In the genomic region with DNA sequence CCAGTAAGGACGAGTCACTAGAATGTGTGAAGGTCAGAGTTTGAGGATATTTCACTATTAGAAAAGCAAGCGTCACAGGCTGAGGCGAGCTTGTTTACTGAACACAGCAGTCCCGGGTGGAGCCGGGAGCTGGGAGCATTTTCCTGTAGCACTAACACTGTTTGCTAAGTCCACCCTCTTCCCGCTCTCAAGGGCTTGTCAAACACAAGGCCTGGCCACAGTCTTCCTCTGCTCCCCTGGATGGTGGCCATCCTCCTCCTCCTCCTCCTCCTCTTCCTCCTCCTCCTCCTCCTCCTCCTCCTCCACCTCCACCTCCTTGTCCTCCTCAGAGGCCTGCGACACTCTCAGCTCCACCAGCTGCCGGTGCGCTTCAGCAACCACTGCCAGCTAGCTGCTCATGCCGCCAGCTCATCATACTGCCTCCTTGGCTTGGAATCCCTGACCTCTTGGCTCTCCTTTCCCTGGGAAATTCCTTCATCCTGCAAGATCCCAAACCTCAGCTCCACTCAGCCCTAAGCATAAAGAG, we compare ENCODE assay signal across 8 mouse cellular contexts. TPM values are rescaled to one million over a fixed set of nuclear protein-coding genes. Genes with fewer than 3 reads are reported as not detected.
A peak's percentile ranks its signal among the peaks of the same experiment; 100 is the strongest.
DNase-seq lines count a peak whose midpoint lies in the region; ATAC-seq and TF ChIP-seq lines count a peak whose summit lies in the region.

No protein-coding gene starts in this region.

- H3K4me1 ChIP-seq in megakaryocyte, embryonic 14.5 days, result peaks cover 54% of the 10 kb centered on the region
- H3K4me1 ChIP-seq in brown adipose tissue, adult 24 weeks (ENCODE audit: control insufficient read depth, insufficient read depth, insufficient read length, low read length), result peaks cover 16% of the 10 kb centered on the region
- peaks cover 24% of the 10 kb centered on the region for H3K4me1 ChIP-seq in heart, embryonic 13.5 days

- H3K4me2 ChIP-seq in heart, embryonic 13.5 days, result peak overlapping the region; percentile 49
- peak overlapping the region; percentile 42 for H3K4me2 ChIP-seq in myocyte (ENCODE audit: low read depth)

- WGBS in heart, embryonic 13.5 days, result 20% methylated on average over 7 of the region's 10 CpGs

- H3K36me3 ChIP-seq in megakaryocyte, embryonic 14.5 days (replicated peaks; ENCODE audit: low read length), result peaks cover 42% of the 10 kb centered on the region
- H3K36me3 ChIP-seq in heart, embryonic 13.5 days, result no peaks in the 10 kb centered on the region
- no peaks in the 10 kb centered on the region for H3K36me3 ChIP-seq in myocyte (ENCODE audit: control insufficient read depth, insufficient read depth)

- no peak for TF ChIP-seq POLR2A in myocyte (IDR thresholded peaks at IDR 0.05; ENCODE audit: insufficient read length, low read depth)

- H3K4me3 ChIP-seq in megakaryocyte, embryonic 14.5 days (replicated peaks), result peak overlapping the region; percentile 67
- H3K4me3 ChIP-seq in brown adipose tissue, adult 24 weeks (ENCODE audit: insufficient read depth, low read depth, low read length), result peak overlapping the region; percentile 44
- no peak overlapping the region for H3K4me3 ChIP-seq in heart, embryonic 13.5 days
- H3K4me3 ChIP-seq in myocyte, result no peak overlapping the region

- no peaks in the 10 kb centered on the region for H3K9me3 ChIP-seq in megakaryocyte, embryonic 14.5 days
- no peaks in the 10 kb centered on the region for H3K9me3 ChIP-seq in heart, embryonic 13.5 days

- peak overlapping the region; percentile 97 for H3K27ac ChIP-seq in brown adipose tissue, adult 24 weeks (replicated peaks; ENCODE audit: low read depth, low read length)
- H3K27ac ChIP-seq in heart, embryonic 13.5 days (replicated peaks), result peak overlapping the region; percentile 80

- H3K9ac ChIP-seq in heart, embryonic 13.5 days, result peak overlapping the region; percentile 12

- H3K79me2 ChIP-seq in myocyte (ENCODE audit: control insufficient read depth, insufficient read depth), result no peaks in the 10 kb centered on the region

- peak; percentile 54 for DNase-seq in kidney, postnatal 14 days
- DNase-seq in cerebellum, postnatal 4 days (ENCODE audit: low spot score in 2 of 2), result no peak
- no peak for DNase-seq in layer of hippocampus, adult 11-12 months (ENCODE audit: low spot score)

- no peak for ATAC-seq in megakaryocyte, adult 5-6 weeks (ENCODE audit: poor library complexity, severe bottlenecking)
- ATAC-seq in heart, embryonic 13.5 days (ENCODE audit: extremely low read depth, insufficient number of reproducible peaks, low FRiP score, low TSS enrichment), result no peak

- no peak overlapping the region for H3ac ChIP-seq in myocyte (ENCODE audit: control insufficient read depth, insufficient read length)

- H3K27me3 ChIP-seq in megakaryocyte, embryonic 14.5 days (replicated peaks), result no peaks in the 10 kb centered on the region
- H3K27me3 ChIP-seq in heart, embryonic 13.5 days (replicated peaks), result no peaks in the 10 kb centered on the region
- H3K27me3 ChIP-seq in myocyte (ENCODE audit: control insufficient read depth, insufficient read depth, insufficient read length), result no peaks in the 10 kb centered on the region

TF ChIP-seq in myocyte, 11 proteins besides CTCF, POLR2A, EP300 and RAD21:
- peak in 2 of 3 experiments; percentile 43 to 49 for TF ChIP-seq MYOD1 (IDR thresholded peaks at IDR 0.05; ENCODE audit: control insufficient read depth in 1 of 3, insufficient read length in 2 of 3, low read depth in 2 of 3)
- TF ChIP-seq REST (IDR thresholded peaks at IDR 0.05; ENCODE audit: insufficient read depth, insufficient read length), result no peak
- no peak for TF ChIP-seq CEBPB (IDR thresholded peaks at IDR 0.05; ENCODE audit: insufficient read depth, poor library complexity, severe bottlenecking)

RNA-seq across cellular contexts. Expression of a gene that starts 37.0 kb away (rescaled TPM):
- 86.7 and 160 TPM in 2 replicates for polyA plus RNA-seq in megakaryocyte, embryonic 14.5 days (2012; ENCODE audit: insufficient read depth, low replicate concordance)
- total RNA-seq in megakaryocyte, adult 5-6 weeks (2015), result 275 and 280 TPM in 2 replicates
- total RNA-seq in megakaryocyte, adult 5-6 weeks (2017), result 213 and 290 TPM in 2 replicates
- polyA plus RNA-seq in brown adipose tissue, adult 24 weeks (2012; ENCODE audit: insufficient read depth, insufficient read length, missing spikeins), result 78.8 and 119 TPM in 2 replicates
- 101 and 107 TPM in 2 replicates for polyA plus RNA-seq in heart, embryonic 13.5 days (2015; fragmentation: Nextera tagmentation; extraction: Ambion mirVana)
- polyA plus RNA-seq in myocyte (2012; fragmentation: generic; extraction: Trizol), result 41.0 TPM

RNA-seq across cellular contexts. Expression of a gene that starts 37.1 kb away (rescaled TPM):
- polyA plus RNA-seq in megakaryocyte, embryonic 14.5 days (2012; ENCODE audit: insufficient read depth, low replicate concordance), result 3.4 and 7.5 TPM in 2 replicates
- 5.7 and 9.2 TPM in 2 replicates for total RNA-seq in megakaryocyte, adult 5-6 weeks (2015)
- 1.7 and 2.5 TPM in 2 replicates for total RNA-seq in megakaryocyte, adult 5-6 weeks (2017)
- 4.2 and 4.7 TPM in 2 replicates for polyA plus RNA-seq in brown adipose tissue, adult 24 weeks (2012; ENCODE audit: insufficient read depth, insufficient read length, missing spikeins)
- 8.5 TPM in 2 replicates for polyA plus RNA-seq in heart, embryonic 13.5 days (2015; fragmentation: Nextera tagmentation; extraction: Ambion mirVana)
- polyA plus RNA-seq in myocyte (2012; fragmentation: generic; extraction: Trizol), result 3.7 TPM

RNA-seq across cellular contexts. Expression of a gene that starts 43.7 kb away (rescaled TPM):
- 10.8 and 13.9 TPM in 2 replicates for polyA plus RNA-seq in megakaryocyte, embryonic 14.5 days (2012; ENCODE audit: insufficient read depth, low replicate concordance)
- 5.2 and 8.7 TPM in 2 replicates for total RNA-seq in megakaryocyte, adult 5-6 weeks (2015)
- 3.1 and 3.9 TPM in 2 replicates for total RNA-seq in megakaryocyte, adult 5-6 weeks (2017)
- polyA plus RNA-seq in brown adipose tissue, adult 24 weeks (2012; ENCODE audit: insufficient read depth, insufficient read length, missing spikeins), result 41.7 and 45.2 TPM in 2 replicates
- polyA plus RNA-seq in heart, embryonic 13.5 days (2015; fragmentation: Nextera tagmentation; extraction: Ambion mirVana), result 16.4 and 16.7 TPM in 2 replicates
- 11.1 TPM for polyA plus RNA-seq in myocyte (2012; fragmentation: generic; extraction: Trizol)

RNA-seq across cellular contexts. Expression of a gene that starts 55.6 kb away (rescaled TPM):
- polyA plus RNA-seq in megakaryocyte, embryonic 14.5 days (2012; ENCODE audit: insufficient read depth, low replicate concordance), result 1,084 and 1,175 TPM in 2 replicates
- total RNA-seq in megakaryocyte, adult 5-6 weeks (2015), result 1,447 and 1,627 TPM in 2 replicates
- total RNA-seq in megakaryocyte, adult 5-6 weeks (2017), result 835 and 1,053 TPM in 2 replicates
- polyA plus RNA-seq in brown adipose tissue, adult 24 weeks (2012; ENCODE audit: insufficient read depth, insufficient read length, missing spikeins), result 359 and 432 TPM in 2 replicates
- 2,701 and 2,883 TPM in 2 replicates for polyA plus RNA-seq in heart, embryonic 13.5 days (2015; fragmentation: Nextera tagmentation; extraction: Ambion mirVana)
- 2,028 TPM for polyA plus RNA-seq in myocyte (2012; fragmentation: generic; extraction: Trizol)

Comparison
In these comparisons a context has a peak if more than half of its experiments do, and no peak if none do; other contexts are left out.
1. H3K4me3 ChIP-seq: peak in megakaryocyte, embryonic 14.5 days (single experiment) and brown adipose tissue, adult 24 weeks (single experiment); none in heart, embryonic 13.5 days (single experiment) and myocyte (single experiment).